In genomic region chr12:45689291-45689690, GRCm38 (mm10) we compare ENCODE assay signal across 18 mouse cellular contexts.
A peak's percentile ranks its signal among the peaks of the same experiment; 100 is the strongest.
DNase-seq lines count a peak whose midpoint lies in the region; ATAC-seq and TF ChIP-seq lines count a peak whose summit lies in the region.
"Had no signal": no experiment of that assay in that cellular context is flagged by ENCODE, and none has a peak within 500 bp of the region (broad histone marks: within the 10 kb centered on the region; RNA-seq: fewer than 3 reads in every experiment).

No protein-coding gene starts in this region.

- no peaks in the 10 kb centered on the region for H3K36me3 ChIP-seq in kidney, postnatal 0 days (ENCODE audit: insufficient read depth, low read length)
- H3K36me3 ChIP-seq in midbrain, embryonic 11.5 days (ENCODE audit: control insufficient read depth, insufficient read depth, low read length), result no peaks in the 10 kb centered on the region
- H3K36me3 ChIP-seq: embryonic facial prominence, embryonic 13.5 days; hindbrain, embryonic 10.5 days; midbrain, embryonic 10.5 days; neural tube, embryonic 13.5 days had no signal

- DNase-seq in gastrocnemius, adult 2 months, result peak; percentile 16
- DNase-seq in gastrocnemius, postnatal 14 days, result no peak
- DNase-seq in kidney, postnatal 0 days (ENCODE audit: low spot score), result peak; percentile 22
- no peak for DNase-seq in kidney, adult 9 months
- peak; percentile 27 for DNase-seq in heart, adult 8-10 months (ENCODE audit: low spot score)
- DNase-seq in heart, postnatal 25 days (ENCODE audit: low spot score), result peak; percentile 2
- DNase-seq in midbrain, embryonic 11.5 days (ENCODE audit: low spot score, missing footprints), result no peak
- DNase-seq: adrenal gland, postnatal 36 days; cerebellum, adult 9-10 months; liver; liver, postnatal 0 days; lung, postnatal 14 days; thymus, adult 18-20 months had no signal

- no peaks in the 10 kb centered on the region for H3K27me3 ChIP-seq in kidney, postnatal 0 days (ENCODE audit: insufficient read depth, low read length)
- H3K27me3 ChIP-seq in midbrain, embryonic 11.5 days (ENCODE audit: control insufficient read depth, insufficient read depth, low read length), result no peaks in the 10 kb centered on the region
- H3K27me3 ChIP-seq: embryonic facial prominence, embryonic 13.5 days; neural tube, embryonic 13.5 days had no signal

- H3K9ac ChIP-seq in kidney, postnatal 0 days (ENCODE audit: low read depth, low read length), result no peak overlapping the region
- no peak overlapping the region for H3K9ac ChIP-seq in midbrain, embryonic 11.5 days (ENCODE audit: low read length)
- H3K9ac ChIP-seq: embryonic facial prominence, embryonic 13.5 days; liver, postnatal 0 days; neural tube, embryonic 13.5 days had no signal

- no peak overlapping the region for H3K4me3 ChIP-seq in gastrocnemius, adult 2 months
- H3K4me3 ChIP-seq in kidney, postnatal 0 days (replicated peaks; ENCODE audit: low read depth, low read length), result no peak overlapping the region
- H3K4me3 ChIP-seq in midbrain, embryonic 11.5 days (ENCODE audit: low read depth, low read length), result no peak overlapping the region
- H3K4me3 ChIP-seq: embryonic facial prominence, embryonic 13.5 days; hindbrain, embryonic 10.5 days; midbrain, embryonic 10.5 days; neural tube, embryonic 13.5 days had no signal

- H3K4me1 ChIP-seq in kidney, postnatal 0 days (replicated peaks; ENCODE audit: insufficient read depth, low read length), result no peaks in the 10 kb centered on the region; the same call in 1 of the 2 replicates
- H3K4me1 ChIP-seq in midbrain, embryonic 11.5 days (ENCODE audit: control insufficient read depth, insufficient read depth, low read length), result no peaks in the 10 kb centered on the region
- H3K4me1 ChIP-seq: embryonic facial prominence, embryonic 13.5 days; hindbrain, embryonic 10.5 days; midbrain, embryonic 10.5 days; neural tube, embryonic 13.5 days had no signal

- WGBS in kidney, postnatal 0 days, result 70% methylated on average over 1 of the region's 1 CpGs
- 43% methylated on average over 1 of the region's 1 CpGs for WGBS in midbrain, embryonic 11.5 days

- intact Hi-C loops in gastrocnemius, adult 2 months (cut with DNase I), result no loop called here
- intact Hi-C loops in gastrocnemius, postnatal 14 days (cut with DNase I; ENCODE audit: low total_unique reads), result no loop called here
- intact Hi-C loops in heart, postnatal 25 days (cut with DNase I), result no loop called here

- H3K9me3 ChIP-seq in kidney, postnatal 0 days (replicated peaks; ENCODE audit: low read length), result no peaks in the 10 kb centered on the region
- H3K9me3 ChIP-seq in midbrain, embryonic 11.5 days (ENCODE audit: control insufficient read depth, low read length), result no peaks in the 10 kb centered on the region
- H3K9me3 ChIP-seq: embryonic facial prominence, embryonic 13.5 days; hindbrain, embryonic 10.5 days; midbrain, embryonic 10.5 days; neural tube, embryonic 13.5 days had no signal

- no peak overlapping the region for H3K27ac ChIP-seq in gastrocnemius, adult 2 months
- no peak overlapping the region for H3K27ac ChIP-seq in kidney, postnatal 0 days
- H3K27ac ChIP-seq in midbrain, embryonic 11.5 days (ENCODE audit: low read depth, low read length), result no peak overlapping the region
- H3K27ac ChIP-seq: embryonic facial prominence, embryonic 13.5 days; hindbrain, embryonic 10.5 days; midbrain, embryonic 10.5 days; neural tube, embryonic 13.5 days had no signal

- no peak overlapping the region for H3K4me2 ChIP-seq in kidney, postnatal 0 days (ENCODE audit: low read length)
- H3K4me2 ChIP-seq in midbrain, embryonic 11.5 days, result no peak overlapping the region
- H3K4me2 ChIP-seq: embryonic facial prominence, embryonic 13.5 days; neural tube, embryonic 13.5 days had no signal

- TF ChIP-seq CTCF in gastrocnemius, adult 2 months (IDR thresholded peaks at IDR 0.05), result no peak
- TF ChIP-seq CTCF in kidney, postnatal 0 days (IDR thresholded peaks at IDR 0.05; ENCODE audit: low read depth), result no peak

- no peak for ATAC-seq in kidney, postnatal 0 days (replicated peaks; ENCODE audit: low FRiP score, low read depth)
- no peak for ATAC-seq in midbrain, embryonic 11.5 days (ENCODE audit: low FRiP score)
- ATAC-seq: forebrain, embryonic 16.5 days; liver, postnatal 0 days had no signal

Comparison
In these comparisons a context has a peak if more than half of its experiments do, and no peak if none do; other contexts are left out.
1. DNase-seq: peak in gastrocnemius, adult 2 months (single experiment), kidney, postnatal 0 days (single experiment), heart, adult 8-10 months (single experiment) and heart, postnatal 25 days (single experiment); none in gastrocnemius, postnatal 14 days (single experiment), kidney, adult 9 months (single experiment) and midbrain, embryonic 11.5 days (single experiment).